ENCODE assay signal across 8 mouse cellular contexts in genomic region chr16:30193294-30194261, GRCm38 (mm10).
A peak's percentile ranks its signal among the peaks of the same experiment; 100 is the strongest.
DNase-seq lines count a peak whose midpoint lies in the region; ATAC-seq lines count a peak whose summit lies in the region.
"Had no signal": no experiment of that assay in that cellular context is flagged by ENCODE, and none has a peak within 500 bp of the region (broad histone marks: within the 10 kb centered on the region; RNA-seq: fewer than 3 reads in every experiment).

No protein-coding gene starts in this region.

- peak; percentile 54 for DNase-seq in Muller cell, postnatal 12 days (ENCODE audit: inconsistent ontology term)
- peak; percentile 87 for DNase-seq in adipocyte (ENCODE audit: low spot score)
- DNase-seq in lung, postnatal 10 days: peak; percentile 78
- DNase-seq in spleen, adult 18-20 months: no peak

- H3K4me2 ChIP-seq in hindbrain, embryonic 16.5 days (ENCODE audit: low read length): no peak overlapping the region

- no peaks in the 10 kb centered on the region for H3K36me3 ChIP-seq in hindbrain, embryonic 16.5 days (ENCODE audit: control insufficient read depth, insufficient read depth, low read length)

- no peak overlapping the region for H3K4me3 ChIP-seq in hindbrain, embryonic 16.5 days (ENCODE audit: low read length)
- H3K4me3 ChIP-seq: left cerebral cortex, adult 2 months had no signal

- H3K4me1 ChIP-seq in hindbrain, embryonic 16.5 days (ENCODE audit: control insufficient read depth, insufficient read depth, low read depth, low read length): peaks cover 22% of the 10 kb centered on the region

- ATAC-seq in erythroid progenitor cell, adult 5-6 weeks (replicated peaks; ENCODE audit: low FRiP score, poor library complexity, severe bottlenecking): peak; percentile 33; the same call in 1 of the 2 replicates
- ATAC-seq in hindbrain, embryonic 16.5 days: peak; percentile 74
- ATAC-seq in inflammation-experienced regulatory T-cells, adult 6 months: no peak

- H3K27me3 ChIP-seq in hindbrain, embryonic 16.5 days (replicated peaks; ENCODE audit: control insufficient read depth, insufficient read depth, low read length): peaks cover 10% of the 10 kb centered on the region

- H3K9me3 ChIP-seq in hindbrain, embryonic 16.5 days (ENCODE audit: control insufficient read depth, low read length): no peaks in the 10 kb centered on the region

- WGBS in hindbrain, embryonic 16.5 days: 35% methylated on average over 8 of the region's 8 CpGs

- H3K27ac ChIP-seq in hindbrain, embryonic 16.5 days (ENCODE audit: low read depth, low read length): no peak overlapping the region
- H3K27ac ChIP-seq: left cerebral cortex, adult 2 months had no signal

- H3K9ac ChIP-seq in hindbrain, embryonic 16.5 days (ENCODE audit: low read depth, low read length): no peak overlapping the region

Comparison
In these comparisons a context has a peak if more than half of its experiments do, and no peak if none do; other contexts are left out.
1. DNase-seq: peak in Muller cell, postnatal 12 days (single experiment), adipocyte (single experiment) and lung, postnatal 10 days (single experiment); none in spleen, adult 18-20 months (0 of 2).